Mouse (Mus musculus) embryonic facial prominence, embryonic 11.5 days (tissue): ENCODE measurements at regions not wholly inside any gene's neighbourhood (a gene's known extent, or its start where the extent isn't known, plus 50 kb on each side); places are given as distances from the start of the nearest gene placed in this dataset.

Experiments
- ATAC-seq: fragments of 200-750 bp; cut with Nextera tagmentation; replicated peaks from 2 replicates; pipeline ENCODE4 v1.8.0; 2017; ENCODE audit warnings: low read depth; ENCODE audit not compliant: insufficient number of reproducible peaks, low FRiP score, low TSS enrichment
- DNase-seq: peaks from one replicate; pipeline ENCODE4 v3.0.0-alpha.2; 2015; ENCODE audit warnings: low spot score
- H3K27ac ChIP-seq: fragments of 300-500 bp; sonication (generic); replicated peaks from 2 replicates; pipeline ENCODE4 v1.5.1; 2014; ENCODE audit warnings: mild to moderate bottlenecking, low read depth, low read length, control low read depth
- H3K27me3 ChIP-seq: fragments of 300-500 bp; sonication (generic); 2 replicates; pipeline ENCODE4 v1.6.1; 2014; ENCODE audit warnings: mild to moderate bottlenecking, low read length, moderate library complexity, mixed read lengths; ENCODE audit not compliant: control insufficient read depth, insufficient read depth
- H3K36me3 ChIP-seq: fragments of 300-500 bp; sonication (generic); replicated peaks from 2 replicates; pipeline ENCODE4 v1.6.1; 2014; ENCODE audit warnings: low read depth, mild to moderate bottlenecking, low read length, moderate library complexity, mixed read lengths; ENCODE audit not compliant: control insufficient read depth, insufficient read depth
- H3K4me1 ChIP-seq: fragments of 300-500 bp; sonication (generic); 2 replicates; pipeline ENCODE4 v1.6.1; 2014; ENCODE audit warnings: low read length, mixed read lengths; ENCODE audit not compliant: control insufficient read depth, insufficient read depth
- H3K4me2 ChIP-seq: fragments of 300-500 bp; sonication (generic); 2 replicates; pipeline ENCODE4 v1.6.1; 2014; ENCODE audit warnings: low read depth, mild to moderate bottlenecking, control low read depth, low read length, moderate library complexity
- H3K4me3 ChIP-seq: fragments of 300-500 bp; sonication (generic); 2 replicates; pipeline ENCODE4 v1.5.1; 2014; ENCODE audit warnings: low read depth, low read length, control low read depth
- H3K9ac ChIP-seq: fragments of 300-500 bp; sonication (generic); replicated peaks from 2 replicates; pipeline ENCODE4 v1.6.1; 2014; ENCODE audit warnings: mild to moderate bottlenecking, control low read depth, low read length
- H3K9me3 ChIP-seq: fragments of 300-500 bp; sonication (generic); replicated peaks from 2 replicates; pipeline ENCODE4 v1.6.1; 2016; ENCODE audit warnings: mild to moderate bottlenecking, low read length, inconsistent platforms, mixed read lengths; ENCODE audit not compliant: control insufficient read depth
- WGBS: fragments of 180-500 bp; shearing (Covaris S2); extraction: QIAGEN DNeasy Blood & Tissue Kit; methylation state at CpG from one replicate; pipeline ENCODE4 v1.1.7; 2014; 5-methylcytosine and 5-hydroxymethylcytosine counted together

GRCm38 (mm10) chr6:51723053-51723452 lies 199.4 kb downstream of the Snx10 start:
- H3K9ac ChIP-seq = no peak overlapping the region
- ATAC-seq = no peak
- no peak overlapping the region for H3K4me2 ChIP-seq
- H3K27me3 ChIP-seq = no peaks in the 10 kb centered on the region
- H3K27ac ChIP-seq = no peak overlapping the region
- no peak for DNase-seq
- H3K9me3 ChIP-seq = no peaks in the 10 kb centered on the region
- no peak overlapping the region for H3K4me3 ChIP-seq
- 50% methylated on average over 4 of the region's 4 CpGs for WGBS
- H3K4me1 ChIP-seq = no peaks in the 10 kb centered on the region
- no peaks in the 10 kb centered on the region for H3K36me3 ChIP-seq

- Histone ChIP-seq H3K4me3 (no peak overlapping the region), H3K27ac (no peak overlapping the region), H3K36me3 (no peaks in the 10 kb centered on the region), H3K27me3 (no peaks in the 10 kb centered on the region), H3K9me3 (no peaks in the 10 kb centered on the region), H3K4me2 (no peak overlapping the region), H3K4me1 (no peaks in the 10 kb centered on the region), H3K9ac (no peak overlapping the region)
- WGBS = 83% methylated on average over 8 of the region's 8 CpGs
- ATAC-seq = no peak
- no peak for DNase-seq
Observed at GRCm38 (mm10) chr6:51727191-51727590, 203.5 kb downstream of the Snx10 start.

- no peaks in the 10 kb centered on the region for H3K4me1 ChIP-seq
- no peak overlapping the region for H3K27ac ChIP-seq
- no peak for DNase-seq
Observed at GRCm38 (mm10) chr6:51728816-51729562, 205.3 kb downstream of the Snx10 start.

GRCm38 (mm10) chr6:51730564-51731351 lies 207.1 kb downstream of the Snx10 start:
- Histone ChIP-seq H3K4me3 (no peak overlapping the region), H3K9me3 (no peaks in the 10 kb centered on the region), H3K4me2 (no peak overlapping the region), H3K9ac (no peak overlapping the region), H3K27me3 (no peaks in the 10 kb centered on the region), H3K36me3 (no peaks in the 10 kb centered on the region), H3K4me1 (no peaks in the 10 kb centered on the region), H3K27ac (no peak overlapping the region)
- DNase-seq (no peak), ATAC-seq (no peak)
- 56% methylated on average over 17 of the region's 17 CpGs for WGBS

More at GRCm38 (mm10) chr6:51728816-51729562, 205.3 kb downstream of the Snx10 start:
- Histone ChIP-seq H3K9ac (no peak overlapping the region), H3K27me3 (no peaks in the 10 kb centered on the region), H3K4me2 (no peak overlapping the region), H3K36me3 (no peaks in the 10 kb centered on the region), H3K9me3 (no peaks in the 10 kb centered on the region), H3K4me3 (no peak overlapping the region)
- WGBS = 74% methylated on average over 10 of the region's 10 CpGs
- ATAC-seq = no peak

GRCm38 (mm10) chr6:51732298-51732895 lies 208.7 kb downstream of the Snx10 start:
- no peaks in the 10 kb centered on the region for H3K4me1 ChIP-seq
- H3K9ac ChIP-seq = no peak overlapping the region
- ATAC-seq = no peak
- H3K36me3 ChIP-seq = no peaks in the 10 kb centered on the region
- whole genome bisulfite sequencing = 79% methylated on average over 11 of the region's 11 CpGs
- no peak overlapping the region for H3K27ac ChIP-seq
- H3K4me2 ChIP-seq = no peak overlapping the region
- H3K4me3 ChIP-seq = no peak overlapping the region
- H3K9me3 ChIP-seq = no peaks in the 10 kb centered on the region
- no peaks in the 10 kb centered on the region for H3K27me3 ChIP-seq
- DNase-seq = no peak

GRCm38 (mm10) chr6:51736051-51736450 lies 212.3 kb downstream of the Snx10 start:
- DNase-seq (no peak), ATAC-seq (no peak)
- no peaks in the 10 kb centered on the region for H3K27me3 ChIP-seq
- no peak overlapping the region for H3K9ac ChIP-seq
- H3K4me2 ChIP-seq = no peak overlapping the region
- 85% methylated on average over 5 of the region's 5 CpGs for WGBS
- no peak overlapping the region for H3K4me3 ChIP-seq
- no peaks in the 10 kb centered on the region for H3K9me3 ChIP-seq
- no peak overlapping the region for H3K27ac ChIP-seq
- no peaks in the 10 kb centered on the region for H3K36me3 ChIP-seq
- H3K4me1 ChIP-seq = no peaks in the 10 kb centered on the region

- Histone ChIP-seq H3K36me3 (no peaks in the 10 kb centered on the region), H3K4me1 (no peaks in the 10 kb centered on the region), H3K27ac (no peak overlapping the region), H3K9ac (no peak overlapping the region), H3K9me3 (no peaks in the 10 kb centered on the region), H3K4me3 (no peak overlapping the region), H3K27me3 (no peaks in the 10 kb centered on the region), H3K4me2 (no peak overlapping the region)
- ATAC-seq (no peak), DNase-seq (no peak)
- 68% methylated on average over 15 of the region's 15 CpGs for WGBS
Observed at GRCm38 (mm10) chr6:51743105-51743660, 219.5 kb downstream of the Snx10 start.
